Comparison of ENCODE assay signal across 13 mouse cellular contexts in genomic region chr6:23014988-23015613, GRCm38 (mm10).
"Had no signal": no experiment of that assay in that cellular context is flagged by ENCODE, and none has a peak within 500 bp of the region (broad histone marks: within the 10 kb centered on the region; RNA-seq: fewer than 3 reads in every experiment).

No protein-coding gene starts in this region.

- H3K4me3 ChIP-seq: left cerebral cortex, adult 2 months; limb, embryonic 10.5 days; liver, embryonic 15.5 days; midbrain, embryonic 13.5 days had no signal

- H3K4me1 ChIP-seq: limb, embryonic 10.5 days; liver, embryonic 15.5 days; midbrain, embryonic 13.5 days had no signal

- H3K4me2 ChIP-seq: liver, embryonic 11.5 days; liver, embryonic 15.5 days; midbrain, embryonic 13.5 days had no signal

- H3K27me3 ChIP-seq: liver, embryonic 15.5 days; midbrain, embryonic 13.5 days had no signal

- H3K9me3 ChIP-seq: limb, embryonic 10.5 days; liver, embryonic 15.5 days; midbrain, embryonic 13.5 days had no signal

- H3K9ac ChIP-seq: liver, embryonic 15.5 days; midbrain, embryonic 13.5 days had no signal

- H3K27ac ChIP-seq: left cerebral cortex, adult 2 months; limb, embryonic 10.5 days; liver, embryonic 15.5 days; midbrain, embryonic 13.5 days; stomach, postnatal 0 days had no signal

- ATAC-seq: lung, postnatal 0 days; midbrain, embryonic 13.5 days had no signal

- H3K36me3 ChIP-seq: limb, embryonic 10.5 days; liver, embryonic 15.5 days had no signal

- DNase-seq: kidney, postnatal 25 days; lung, adult 2 months; lung, postnatal 36 days; right cerebral cortex, adult 18-20 months; right cerebral cortex, postnatal 25 days; thymus, postnatal 4 days had no signal
